Mouse (Mus musculus): ENCODE data around the gene Lrfn3. TPM values are rescaled to one million over a fixed set of nuclear protein-coding genes. Genes with fewer than 3 reads are reported as not detected.

The Lrfn3 gene
- polyA plus RNA-seq, 1 experiment from 2014 or later: 10.7 TPM

- Histone ChIP-seq H3K36me3 (0 out of 2 replicates have a peak, but pooled peaks cover 4% of the 10 kb centered on the region), H3K27ac (no peak overlapping the region), H3K4me1 (peaks cover 22% of the 10 kb centered on the region), H3K4me2 (replicated peaks) (peak overlapping the region; percentile 83), H3K9me3 (0 out of 2 replicates have a peak, but pooled peaks cover 5% of the 10 kb centered on the region), H3K27me3 (replicated peaks) (0 out of 2 replicates have a peak, but pooled peaks cover 5% of the 10 kb centered on the region), H3K9ac (0 out of 2 replicates have a peak overlapping the region, but pooled peaks have one; percentile 86), H3K4me3 (peak overlapping the region; percentile 83)
- 48% methylated on average over 6 of the region's 6 CpGs for WGBS
- ATAC-seq (ENCODE audit: low FRiP score, low read depth): peak; percentile 15
Measured at GRCm38 (mm10) chr7:30322865-30323264, 39.7 kb downstream of the Lrfn3 start.

GRCm38 (mm10) chr7:30322285-30322667 lies 40.3 kb downstream of the Lrfn3 start:
- Histone ChIP-seq H3K4me1 (peaks cover 21% of the 10 kb centered on the region), H3K4me3 (peak overlapping the region; percentile 83), H3K36me3 (0 out of 2 replicates have a peak, but pooled peaks cover 4% of the 10 kb centered on the region), H3K27me3 (replicated peaks) (0 out of 2 replicates have a peak, but pooled peaks cover 2% of the 10 kb centered on the region), H3K9ac (peak overlapping the region; percentile 86), H3K9me3 (0 out of 2 replicates have a peak, but pooled peaks cover 5% of the 10 kb centered on the region), H3K27ac (peak overlapping the region; percentile 82), H3K4me2 (replicated peaks) (peak overlapping the region; percentile 83)
- under 1% methylated on average over 20 of the region's 20 CpGs for WGBS
- peak; percentile 99 for ATAC-seq (ENCODE audit: low FRiP score, low read depth)

GRCm38 (mm10) chr7:30321539-30322284 lies 40.9 kb downstream of the Lrfn3 start, which contains the start of gene E130208F15Rik:
E130208F15Rik (plus strand) TSS chr7:30321740.
- Histone ChIP-seq H3K9me3 (0 out of 2 replicates have a peak, but pooled peaks cover 5% of the 10 kb centered on the region), H3K4me3 (peak within 1 kb of the TSS; percentile 83), H3K4me1 (peaks cover 18% of the 10 kb centered on the region), H3K27me3 (replicated peaks) (no peaks in the 10 kb centered on the region), H3K36me3 (0 out of 2 replicates have a peak, but pooled peaks cover 4% of the 10 kb centered on the region), H3K9ac (peak within 1 kb of the TSS; percentile 86), H3K27ac (peak within 1 kb of the TSS; percentile 82), H3K4me2 (replicated peaks) (peak within 1 kb of the TSS; percentile 83)
- under 1% methylated on average over 63 of the region's 63 CpGs for WGBS
- ATAC-seq (ENCODE audit: low FRiP score, low read depth): peak; percentile 71

- WGBS: 91% methylated on average over 2 of the region's 2 CpGs
- 0 out of 2 replicates have a peak, but pooled peaks cover 5% of the 10 kb centered on the region for H3K9me3 ChIP-seq
- H3K4me1 ChIP-seq: peaks cover 18% of the 10 kb centered on the region
- H3K4me2 ChIP-seq (replicated peaks): peak overlapping the region; percentile 83
- 0 out of 2 replicates have a peak, but pooled peaks cover 4% of the 10 kb centered on the region for H3K36me3 ChIP-seq
- no peak for ATAC-seq (ENCODE audit: low FRiP score, low read depth)
- H3K27ac ChIP-seq: no peak overlapping the region
- peak overlapping the region; percentile 86; the same call in 1 of the 2 replicates for H3K9ac ChIP-seq
- H3K27me3 ChIP-seq (replicated peaks): no peaks in the 10 kb centered on the region
- H3K4me3 ChIP-seq: peak overlapping the region; percentile 83
Measured at GRCm38 (mm10) chr7:30320946-30321345, 41.6 kb downstream of the Lrfn3 start.

GRCm38 (mm10) chr7:30318142-30318541 lies 44.4 kb downstream of the Lrfn3 start:
- no peak for ATAC-seq (ENCODE audit: low FRiP score, low read depth)
- Histone ChIP-seq H3K27ac (no peak overlapping the region), H3K36me3 (0 out of 2 replicates have a peak, but pooled peaks cover 11% of the 10 kb centered on the region), H3K9me3 (no peaks in the 10 kb centered on the region), H3K4me3 (no peak overlapping the region), H3K27me3 (replicated peaks) (no peaks in the 10 kb centered on the region), H3K9ac (no peak overlapping the region), H3K4me1 (peaks cover 23% of the 10 kb centered on the region), H3K4me2 (replicated peaks) (no peak overlapping the region)
- WGBS: 92% methylated on average over 3 of the region's 3 CpGs

GRCm38 (mm10) chr7:30315559-30316529 lies 46.7 kb downstream of the Lrfn3 start:
- WGBS: 83% methylated on average over 13 of the region's 13 CpGs
- Histone ChIP-seq H3K4me3 (no peak overlapping the region), H3K4me2 (replicated peaks) (no peak overlapping the region), H3K9ac (no peak overlapping the region; the same call in 1 of the 2 replicates), H3K36me3 (peaks cover 27% of the 10 kb centered on the region), H3K27me3 (replicated peaks) (no peaks in the 10 kb centered on the region), H3K27ac (no peak overlapping the region), H3K4me1 (peaks cover 8% of the 10 kb centered on the region), H3K9me3 (no peaks in the 10 kb centered on the region)
- no peak for ATAC-seq (ENCODE audit: low FRiP score, low read depth)

- no peaks in the 10 kb centered on the region for H3K27me3 ChIP-seq (replicated peaks)
- peak within 1 kb of the TSS; percentile 10; the same call in 1 of the 2 replicates for H3K4me3 ChIP-seq
- peaks cover 27% of the 10 kb centered on the region for H3K36me3 ChIP-seq
- peak within 1 kb of the TSS; percentile 42 for H3K4me2 ChIP-seq (replicated peaks)
- no peak within 1 kb of the TSS for H3K27ac ChIP-seq
- no peaks in the 10 kb centered on the region for H3K9me3 ChIP-seq
- H3K4me1 ChIP-seq: peaks cover 6% of the 10 kb centered on the region
- peak within 1 kb of the TSS; percentile 30; the same call in 1 of the 2 replicates for H3K9ac ChIP-seq
- 2% methylated on average over 9 of the region's 9 CpGs for WGBS
- no peak for ATAC-seq (ENCODE audit: low FRiP score, low read depth)
Measured at GRCm38 (mm10) chr7:30314721-30315155, 47.8 kb downstream of the Lrfn3 start, which contains the start of gene Syne4. Syne4 (plus strand) TSS chr7:30314807.

GRCm38 (mm10) chr7:30313666-30314320 lies 48.8 kb downstream of the Lrfn3 start:
- Histone ChIP-seq H3K27me3 (replicated peaks) (no peaks in the 10 kb centered on the region), H3K4me1 (peaks cover 14% of the 10 kb centered on the region), H3K4me3 (no peak overlapping the region), H3K9me3 (no peaks in the 10 kb centered on the region), H3K4me2 (replicated peaks) (no peak overlapping the region), H3K27ac (no peak overlapping the region), H3K9ac (no peak overlapping the region), H3K36me3 (peaks cover 23% of the 10 kb centered on the region)
- WGBS: 50% methylated on average over 27 of the region's 27 CpGs
- no peak for ATAC-seq (ENCODE audit: low FRiP score, low read depth)

- Histone ChIP-seq H3K27me3 (replicated peaks) (no peaks in the 10 kb centered on the region), H3K4me2 (replicated peaks) (no peak overlapping the region), H3K9me3 (no peaks in the 10 kb centered on the region), H3K36me3 (peaks cover 46% of the 10 kb centered on the region), H3K27ac (no peak overlapping the region), H3K4me3 (no peak overlapping the region), H3K9ac (no peak overlapping the region), H3K4me1 (peaks cover 21% of the 10 kb centered on the region)
- WGBS: 94% methylated on average over 12 of the region's 12 CpGs
- no peak for ATAC-seq (ENCODE audit: low FRiP score, low read depth)
Measured at GRCm38 (mm10) chr7:30310136-30310535, 52.4 kb downstream of the Lrfn3 start.

- no peak for ATAC-seq (ENCODE audit: low FRiP score, low read depth)
- peak overlapping the region; percentile 68 for H3K4me3 ChIP-seq
- WGBS: 68% methylated on average over 15 of the region's 15 CpGs
- no peaks in the 10 kb centered on the region for H3K27me3 ChIP-seq (replicated peaks)
- no peaks in the 10 kb centered on the region for H3K9me3 ChIP-seq
- peaks cover 18% of the 10 kb centered on the region for H3K4me1 ChIP-seq
- H3K4me2 ChIP-seq (replicated peaks): peak overlapping the region; percentile 90
- peak overlapping the region; percentile 72 for H3K9ac ChIP-seq
- H3K36me3 ChIP-seq: peaks cover 48% of the 10 kb centered on the region
- no peak overlapping the region for H3K27ac ChIP-seq
Measured at GRCm38 (mm10) chr7:30309395-30310129, 53.0 kb downstream of the Lrfn3 start.
